Mouse (Mus musculus): ENCODE measurements around the gene Oosp1.

GRCm38 (mm10) chr19:11712451-11712850 is 21.5 kb upstream of the Oosp1 start:
- no peak for TF ChIP-seq CTCF (IDR thresholded peaks at IDR 0.05; ENCODE audit: control insufficient read depth, insufficient read depth, insufficient replicate concordance, low read depth, low read length)
- TF ChIP-seq POLR2A (IDR thresholded peaks at IDR 0.05; ENCODE audit: control insufficient read depth, low read depth, low read length), result no peak
